Mouse (Mus musculus) thymus, postnatal 25 days (tissue): ENCODE data around the gene Dcdc2a.
A peak's percentile ranks its signal among the peaks of the same experiment; 100 is the strongest.

Experiments used
- DNase-seq: peaks from one replicate; pipeline ENCODE4 v3.0.0; 2022

Dcdc2a gene

GRCm38 (mm10) chr13:25055873-25056667 lies at the start of gene Dcdc2a:
TSS of gene Dcdc2a (plus strand) at chr13:25056004.
- no peak for DNase-seq

GRCm38 (mm10) chr13:25007115-25007514 lies 48.7 kb upstream of the Dcdc2a start:
- DNase-seq = peak; percentile 58

GRCm38 (mm10) chr13:25018316-25018715 lies 37.5 kb upstream of the Dcdc2a start:
- DNase-seq = no peak

GRCm38 (mm10) chr13:25019793-25020539 lies 35.8 kb upstream of the Dcdc2a start, which contains the start of gene Mrs2:
TSS of gene Mrs2 (minus strand) at chr13:25020379.
- DNase-seq = peak; percentile 87

- no peak for DNase-seq
Observed at GRCm38 (mm10) chr13:25020540-25020892, 35.3 kb upstream of the Dcdc2a start.

GRCm38 (mm10) chr13:25022386-25022785 lies 33.4 kb upstream of the Dcdc2a start:
- no peak for DNase-seq

GRCm38 (mm10) chr13:25023129-25023528 lies 32.7 kb upstream of the Dcdc2a start:
- no peak for DNase-seq

GRCm38 (mm10) chr13:25024655-25025054 lies 31.1 kb upstream of the Dcdc2a start:
- DNase-seq = peak; percentile 29

GRCm38 (mm10) chr13:25026409-25027113 lies 29.2 kb upstream of the Dcdc2a start:
- no peak for DNase-seq

- DNase-seq = no peak
Observed at GRCm38 (mm10) chr13:25027114-25027425, 28.7 kb upstream of the Dcdc2a start.

GRCm38 (mm10) chr13:25039488-25039887 lies 16.3 kb upstream of the Dcdc2a start:
- DNase-seq = no peak

GRCm38 (mm10) chr13:25052671-25053070 lies 3.1 kb upstream of the Dcdc2a start:
- no peak for DNase-seq

GRCm38 (mm10) chr13:25055111-25055554 lies 671 bp upstream of the Dcdc2a start:
- DNase-seq = peak; percentile 55

GRCm38 (mm10) chr13:25066659-25067058 lies 10.9 kb downstream of the Dcdc2a start:
- no peak for DNase-seq

GRCm38 (mm10) chr13:25067183-25067582 lies 11.4 kb downstream of the Dcdc2a start:
- DNase-seq = no peak

GRCm38 (mm10) chr13:25069765-25070164 lies 14.0 kb downstream of the Dcdc2a start:
- DNase-seq = no peak

- DNase-seq = no peak
Observed at GRCm38 (mm10) chr13:25070791-25071190, 15.0 kb downstream of the Dcdc2a start.

GRCm38 (mm10) chr13:25077262-25077661 lies 21.5 kb downstream of the Dcdc2a start:
- no peak for DNase-seq

GRCm38 (mm10) chr13:25083144-25083572 lies 27.4 kb downstream of the Dcdc2a start:
- no peak for DNase-seq

GRCm38 (mm10) chr13:25085147-25085546 lies 29.3 kb downstream of the Dcdc2a start:
- no peak for DNase-seq

- DNase-seq = no peak
Observed at GRCm38 (mm10) chr13:25091347-25091746, 35.5 kb downstream of the Dcdc2a start.

GRCm38 (mm10) chr13:25093776-25094175 lies 38.0 kb downstream of the Dcdc2a start:
- DNase-seq = no peak

GRCm38 (mm10) chr13:25094381-25094780 lies 38.6 kb downstream of the Dcdc2a start:
- no peak for DNase-seq

- DNase-seq = no peak
Observed at GRCm38 (mm10) chr13:25097348-25097747, 41.5 kb downstream of the Dcdc2a start.
